Mouse (Mus musculus): ENCODE data around the gene Tomm70a. TPM values are rescaled to one million over a fixed set of nuclear protein-coding genes. Genes with fewer than 3 reads are reported as not detected.

Tomm70a gene
- polyA plus RNA-seq, 1 experiment from 2014 or later = 65.2 TPM

GRCm38 (mm10) chr16:57175751-57176150 lies 54.2 kb downstream of the Tomm70a start:
- 74% methylated on average over 2 of the region's 2 CpGs for WGBS
- Histone ChIP-seq H3K9ac (no peak overlapping the region), H3K4me1 (replicated peaks) (no peaks in the 10 kb centered on the region), H3K36me3 (peaks cover 35% of the 10 kb centered on the region), H3K9me3 (no peaks in the 10 kb centered on the region), H3K4me2 (no peak overlapping the region), H3K27ac (replicated peaks) (no peak overlapping the region), H3K27me3 (no peaks in the 10 kb centered on the region), H3K4me3 (no peak overlapping the region)
- ATAC-seq (ENCODE audit: low FRiP score, low read depth) = no peak

GRCm38 (mm10) chr16:57176276-57176675 lies 54.8 kb downstream of the Tomm70a start:
- Histone ChIP-seq H3K9me3 (no peaks in the 10 kb centered on the region), H3K27me3 (no peaks in the 10 kb centered on the region), H3K9ac (no peak overlapping the region), H3K4me1 (replicated peaks) (no peaks in the 10 kb centered on the region), H3K36me3 (peaks cover 33% of the 10 kb centered on the region), H3K4me2 (no peak overlapping the region), H3K4me3 (no peak overlapping the region), H3K27ac (replicated peaks) (no peak overlapping the region)
- no peak for ATAC-seq (ENCODE audit: low FRiP score, low read depth)
- 90% methylated on average over 7 of the region's 7 CpGs for WGBS

- ATAC-seq (ENCODE audit: low FRiP score, low read depth) = peak; percentile 54; the same call in 1 of the 2 replicates
- Histone ChIP-seq H3K4me1 (replicated peaks) (no peaks in the 10 kb centered on the region), H3K27me3 (no peaks in the 10 kb centered on the region), H3K4me2 (no peak overlapping the region), H3K4me3 (no peak overlapping the region), H3K9ac (no peak overlapping the region), H3K36me3 (peaks cover 38% of the 10 kb centered on the region), H3K27ac (replicated peaks) (no peak overlapping the region), H3K9me3 (no peaks in the 10 kb centered on the region)
- 67% methylated on average over 2 of the region's 2 CpGs for WGBS
These were observed 55.8 kb downstream of the Tomm70a start for GRCm38 (mm10) chr16:57177254-57177653.

GRCm38 (mm10) chr16:57177664-57178063 lies 56.2 kb downstream of the Tomm70a start:
- no peak for ATAC-seq (ENCODE audit: low FRiP score, low read depth)
- Histone ChIP-seq H3K36me3 (peaks cover 38% of the 10 kb centered on the region), H3K4me1 (replicated peaks) (no peaks in the 10 kb centered on the region), H3K9ac (no peak overlapping the region), H3K27ac (replicated peaks) (no peak overlapping the region), H3K4me2 (no peak overlapping the region), H3K9me3 (no peaks in the 10 kb centered on the region), H3K4me3 (no peak overlapping the region), H3K27me3 (no peaks in the 10 kb centered on the region)
- WGBS = 93% methylated on average over 10 of the region's 10 CpGs

- Histone ChIP-seq H3K4me1 (replicated peaks) (no peaks in the 10 kb centered on the region), H3K4me3 (no peak overlapping the region), H3K27me3 (no peaks in the 10 kb centered on the region), H3K4me2 (no peak overlapping the region), H3K9me3 (no peaks in the 10 kb centered on the region), H3K36me3 (peaks cover 46% of the 10 kb centered on the region), H3K9ac (no peak overlapping the region), H3K27ac (replicated peaks) (no peak overlapping the region)
- WGBS = 84% methylated on average over 11 of the region's 11 CpGs
- no peak for ATAC-seq (ENCODE audit: low FRiP score, low read depth)
These were observed 59.7 kb downstream of the Tomm70a start for GRCm38 (mm10) chr16:57181180-57181579.

GRCm38 (mm10) chr16:57182037-57182436 lies 60.5 kb downstream of the Tomm70a start:
- no peak for ATAC-seq (ENCODE audit: low FRiP score, low read depth)
- H3K9me3 ChIP-seq = no peaks in the 10 kb centered on the region
- peaks cover 38% of the 10 kb centered on the region for H3K36me3 ChIP-seq
- H3K4me1 ChIP-seq (replicated peaks) = no peaks in the 10 kb centered on the region
- no peak overlapping the region for H3K4me2 ChIP-seq
- no peak overlapping the region for H3K9ac ChIP-seq
- no peak overlapping the region for H3K4me3 ChIP-seq
- H3K27me3 ChIP-seq = no peaks in the 10 kb centered on the region
- no peak overlapping the region for H3K27ac ChIP-seq (replicated peaks)
- WGBS = 93% methylated on average over 5 of the region's 5 CpGs

- Histone ChIP-seq H3K9ac (no peak overlapping the region), H3K4me1 (replicated peaks) (no peaks in the 10 kb centered on the region), H3K27ac (replicated peaks) (no peak overlapping the region), H3K9me3 (no peaks in the 10 kb centered on the region), H3K36me3 (peaks cover 49% of the 10 kb centered on the region), H3K4me3 (no peak overlapping the region), H3K27me3 (no peaks in the 10 kb centered on the region), H3K4me2 (no peak overlapping the region)
- 97% methylated on average over 4 of the region's 4 CpGs for WGBS
- no peak for ATAC-seq (ENCODE audit: low FRiP score, low read depth)
These were observed 65.1 kb downstream of the Tomm70a start for GRCm38 (mm10) chr16:57186618-57187017.

GRCm38 (mm10) chr16:57189493-57189892 lies 68.0 kb downstream of the Tomm70a start:
- H3K9ac ChIP-seq = no peak overlapping the region
- H3K36me3 ChIP-seq = peaks cover 32% of the 10 kb centered on the region
- no peaks in the 10 kb centered on the region for H3K9me3 ChIP-seq
- H3K27me3 ChIP-seq = no peaks in the 10 kb centered on the region
- no peak overlapping the region for H3K4me3 ChIP-seq
- 94% methylated on average over 2 of the region's 2 CpGs for WGBS
- no peaks in the 10 kb centered on the region for H3K4me1 ChIP-seq (replicated peaks)
- ATAC-seq (ENCODE audit: low FRiP score, low read depth) = no peak
- no peak overlapping the region for H3K27ac ChIP-seq (replicated peaks)
- no peak overlapping the region for H3K4me2 ChIP-seq

GRCm38 (mm10) chr16:57190390-57190789 lies 68.9 kb downstream of the Tomm70a start:
- peaks cover 38% of the 10 kb centered on the region for H3K36me3 ChIP-seq
- WGBS = 93% methylated on average over 8 of the region's 8 CpGs
- H3K4me1 ChIP-seq (replicated peaks) = no peaks in the 10 kb centered on the region
- H3K4me2 ChIP-seq = no peak overlapping the region
- no peak for ATAC-seq (ENCODE audit: low FRiP score, low read depth)
- H3K9me3 ChIP-seq = no peaks in the 10 kb centered on the region
- H3K4me3 ChIP-seq = no peak overlapping the region
- no peaks in the 10 kb centered on the region for H3K27me3 ChIP-seq
- H3K9ac ChIP-seq = no peak overlapping the region
- no peak overlapping the region for H3K27ac ChIP-seq (replicated peaks)

GRCm38 (mm10) chr16:57191214-57191613 lies 69.7 kb downstream of the Tomm70a start:
- Histone ChIP-seq H3K9ac (no peak overlapping the region), H3K4me3 (no peak overlapping the region), H3K36me3 (peaks cover 35% of the 10 kb centered on the region), H3K9me3 (no peaks in the 10 kb centered on the region), H3K4me1 (replicated peaks) (no peaks in the 10 kb centered on the region), H3K27me3 (no peaks in the 10 kb centered on the region), H3K4me2 (no peak overlapping the region), H3K27ac (replicated peaks) (no peak overlapping the region)
- no peak for ATAC-seq (ENCODE audit: low FRiP score, low read depth)
- 82% methylated on average over 14 of the region's 14 CpGs for WGBS

- no peak overlapping the region for H3K27ac ChIP-seq (replicated peaks)
- no peak overlapping the region for H3K4me3 ChIP-seq
- 84% methylated on average over 5 of the region's 5 CpGs for WGBS
- ATAC-seq (ENCODE audit: low FRiP score, low read depth) = no peak
- H3K9ac ChIP-seq = no peak overlapping the region
- no peaks in the 10 kb centered on the region for H3K4me1 ChIP-seq (replicated peaks)
- H3K4me2 ChIP-seq = no peak overlapping the region
- H3K27me3 ChIP-seq = no peaks in the 10 kb centered on the region
- no peaks in the 10 kb centered on the region for H3K9me3 ChIP-seq
- peaks cover 24% of the 10 kb centered on the region for H3K36me3 ChIP-seq
These were observed 75.1 kb downstream of the Tomm70a start for GRCm38 (mm10) chr16:57196590-57196989.

- H3K27ac ChIP-seq (replicated peaks) = no peak overlapping the region
- H3K4me3 ChIP-seq = no peak overlapping the region
- WGBS = 57% methylated on average over 3 of the region's 3 CpGs
- no peak for ATAC-seq (ENCODE audit: low FRiP score, low read depth)
- H3K36me3 ChIP-seq = peaks cover 18% of the 10 kb centered on the region
- no peaks in the 10 kb centered on the region for H3K9me3 ChIP-seq
- H3K4me1 ChIP-seq (replicated peaks) = no peaks in the 10 kb centered on the region
- H3K9ac ChIP-seq = no peak overlapping the region
- no peak overlapping the region for H3K4me2 ChIP-seq
- H3K27me3 ChIP-seq = no peaks in the 10 kb centered on the region
These were observed 75.8 kb downstream of the Tomm70a start for GRCm38 (mm10) chr16:57197281-57197680.

All from hindbrain, embryonic 15.5 days (tissue).